ENCODE assay signal across 8 mouse cellular contexts in the genomic region with DNA sequence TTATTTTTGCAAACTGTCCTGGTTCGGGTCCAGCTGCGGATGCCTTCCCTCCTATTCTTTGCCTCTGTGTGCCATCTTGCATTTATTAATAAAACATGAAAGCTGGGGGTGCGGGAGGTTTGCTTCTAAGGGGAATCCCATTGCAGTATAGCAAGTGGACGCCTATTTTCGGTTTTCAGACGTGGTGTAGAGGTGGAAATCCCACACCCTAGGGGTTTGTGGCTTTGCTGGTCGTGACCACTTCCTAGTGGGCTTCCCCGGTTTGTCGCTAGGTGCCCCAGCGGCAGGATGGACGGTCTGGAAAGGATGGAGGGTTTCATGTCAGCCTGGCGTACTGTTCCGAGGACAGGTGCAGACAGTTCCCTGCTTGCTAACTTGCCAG. TPM values are rescaled to one million over a fixed set of nuclear protein-coding genes. Genes with fewer than 3 reads are reported as not detected.
DNase-seq lines count a peak whose midpoint lies in the region; ATAC-seq and TF ChIP-seq lines count a peak whose summit lies in the region.

No protein-coding gene starts in this region.

- ATAC-seq in activated CD4-positive, CD25-positive, alpha-beta regulatory T cell, adult 4 months: peak; percentile 54
- ATAC-seq in intestine, postnatal 0 days: no peak

- peak overlapping the region; percentile 52 for H3K9ac ChIP-seq in liver, adult 2 months (ENCODE audit: low read depth, low read length)
- H3K9ac ChIP-seq in intestine, postnatal 0 days (ENCODE audit: low read depth, low read length): peak overlapping the region; percentile 62; the same call in 1 of the 2 replicates

- H3K9me3 ChIP-seq in intestine, postnatal 0 days (ENCODE audit: control insufficient read depth): no peaks in the 10 kb centered on the region

- DNase-seq in liver, adult 2 months (ENCODE audit: extremely low read depth, low read depth, low spot score): no peak
- DNase-seq in liver (no peak), adipocyte (ENCODE audit: low spot score) (no peak)
- no peak for DNase-seq in right cerebral cortex, adult 18-20 months

- H3ac ChIP-seq in myocyte (ENCODE audit: control insufficient read depth, insufficient read length): no peak overlapping the region

- no peak overlapping the region for H3K27ac ChIP-seq in liver, adult 2 months (replicated peaks; ENCODE audit: insufficient read depth, low read depth, low read length)
- no peak overlapping the region for H3K27ac ChIP-seq in embryonic fibroblast, embryonic 13.5 days (ENCODE audit: insufficient read depth, low read length)
- H3K27ac ChIP-seq in intestine, postnatal 0 days (ENCODE audit: low read depth, low read length): no peak overlapping the region

- peak overlapping the region; percentile 74 for H3K4me3 ChIP-seq in liver, adult 2 months (ENCODE audit: insufficient read depth, low read depth, low read length)
- H3K4me3 ChIP-seq in embryonic fibroblast, embryonic 13.5 days (ENCODE audit: insufficient read depth, low read length): peak overlapping the region; percentile 51
- peak overlapping the region; percentile 79 for H3K4me3 ChIP-seq in intestine, postnatal 0 days (ENCODE audit: low read depth, low read length)
- H3K4me3 ChIP-seq in myocyte: no peak overlapping the region

- H3K79me2 ChIP-seq in liver, adult 2 months (ENCODE audit: control insufficient read depth, insufficient read depth, low read length): no peaks in the 10 kb centered on the region
- no peaks in the 10 kb centered on the region for H3K79me2 ChIP-seq in myocyte (ENCODE audit: control insufficient read depth, insufficient read depth)

- WGBS in liver, adult 2 months: 8% methylated on average over 13 of the region's 13 CpGs
- WGBS in intestine, postnatal 0 days: 4% methylated on average over 13 of the region's 13 CpGs

- H3K4me1 ChIP-seq in liver, adult 2 months (ENCODE audit: control insufficient read depth, insufficient read depth, low read length): peaks cover 8% of the 10 kb centered on the region; the same call in 1 of the 2 replicates
- H3K4me1 ChIP-seq in embryonic fibroblast, embryonic 13.5 days (ENCODE audit: control insufficient read depth, insufficient read depth, low read length): no peaks in the 10 kb centered on the region; the same call in 1 of the 2 replicates
- no peaks in the 10 kb centered on the region for H3K4me1 ChIP-seq in intestine, postnatal 0 days (replicated peaks; ENCODE audit: control insufficient read depth, insufficient read depth, low read length)

- TF ChIP-seq POLR2A in liver, adult 2 months (IDR thresholded peaks at IDR 0.05; ENCODE audit: extremely low read depth, insufficient read depth, low read length): no peak
- no peak for TF ChIP-seq POLR2A in embryonic fibroblast, embryonic 13.5 days (IDR thresholded peaks at IDR 0.05; ENCODE audit: low read depth, low read length)
- TF ChIP-seq POLR2A in myocyte (IDR thresholded peaks at IDR 0.05; ENCODE audit: insufficient read length, low read depth): no peak

- peak overlapping the region; percentile 98 for H3K4me2 ChIP-seq in intestine, postnatal 0 days (replicated peaks; ENCODE audit: low read depth)
- H3K4me2 ChIP-seq in myocyte (ENCODE audit: low read depth): peak overlapping the region; percentile 84

- no peaks in the 10 kb centered on the region for H3K36me3 ChIP-seq in liver, adult 2 months (ENCODE audit: control insufficient read depth, insufficient read depth, low read length)
- H3K36me3 ChIP-seq in intestine, postnatal 0 days (ENCODE audit: control insufficient read depth, insufficient read depth): no peaks in the 10 kb centered on the region
- no peaks in the 10 kb centered on the region for H3K36me3 ChIP-seq in myocyte (ENCODE audit: control insufficient read depth, insufficient read depth)

- no peaks in the 10 kb centered on the region for H3K27me3 ChIP-seq in liver, adult 2 months (ENCODE audit: control insufficient read depth, insufficient read depth, low read length)
- peaks cover 12% of the 10 kb centered on the region; the same call in 1 of the 2 replicates for H3K27me3 ChIP-seq in intestine, postnatal 0 days (replicated peaks; ENCODE audit: control insufficient read depth, insufficient read depth, low read length)
- H3K27me3 ChIP-seq in myocyte (ENCODE audit: control insufficient read depth, insufficient read depth, insufficient read length): peaks cover 48% of the 10 kb centered on the region

- TF ChIP-seq CTCF in liver, adult 2 months (IDR thresholded peaks at IDR 0.05; ENCODE audit: low read depth, low read length): no peak
- no peak for TF ChIP-seq CTCF in embryonic fibroblast, embryonic 13.5 days (IDR thresholded peaks at IDR 0.05; ENCODE audit: borderline replicate concordance, insufficient read depth, low read length)
- TF ChIP-seq CTCF in intestine, postnatal 0 days (IDR thresholded peaks at IDR 0.05; ENCODE audit: low read depth): no peak

TF ChIP-seq in myocyte, 11 proteins besides CTCF, POLR2A, EP300 and RAD21:
- TF ChIP-seq E2F4 (IDR thresholded peaks at IDR 0.05; ENCODE audit: insufficient read depth): no peak
- no peak for TF ChIP-seq TCF12 (IDR thresholded peaks at IDR 0.05; ENCODE audit: insufficient read depth, poor library complexity, severe bottlenecking)
TF ChIP-seq in myocyte: peak in this region for 0.

RNA-seq across cellular contexts. Expression of gene Tmem266, which starts 0.5 kb away (rescaled TPM):
- 1.5 TPM in 2 replicates for total RNA-seq in liver, adult 2 months (2014; rRNA removed)
- 1.5 and 1.7 TPM in 2 replicates for polyA plus RNA-seq in liver, adult 2 months (2012; rRNA removed)
- polyA plus RNA-seq in activated CD4-positive, CD25-positive, alpha-beta regulatory T cell, adult 4 months (2017; shearing (Covaris generic)): not detected
- polyA plus RNA-seq in embryonic fibroblast, embryonic 13.5 days (2011; ENCODE audit: insufficient read length, low read depth, missing spikeins): not detected in 2 replicates
- polyA plus RNA-seq in intestine, postnatal 0 days (2015; fragmentation: Nextera tagmentation; extraction: Ambion mirVana): 0.16 and 0.21 TPM in 2 replicates
- not detected for polyA plus RNA-seq in myocyte (2012; fragmentation: generic; extraction: Trizol)

RNA-seq across cellular contexts. Expression of gene Nrg4, which starts 0.6 kb away (rescaled TPM):
- 24.2 and 24.7 TPM in 2 replicates for total RNA-seq in liver, adult 2 months (2014; rRNA removed)
- polyA plus RNA-seq in liver, adult 2 months (2012; rRNA removed): 4.5 and 5.3 TPM in 2 replicates
- 1 to 10 TPM; 3.6 to 3.9 TPM for polyA plus RNA-seq in activated CD4-positive, CD25-positive, alpha-beta regulatory T cell, adult 4 months (2017; shearing (Covaris generic))
- not detected in 2 replicates for polyA plus RNA-seq in embryonic fibroblast, embryonic 13.5 days (2011; ENCODE audit: insufficient read length, low read depth, missing spikeins)
- 4.5 and 4.9 TPM in 2 replicates for polyA plus RNA-seq in intestine, postnatal 0 days (2015; fragmentation: Nextera tagmentation; extraction: Ambion mirVana)
- polyA plus RNA-seq in myocyte (2012; fragmentation: generic; extraction: Trizol): 0.19 TPM
